Mouse (Mus musculus) neural tube, embryonic 15.5 days (tissue): ENCODE results near the gene Sema5b. TPM values are rescaled to one million over a fixed set of nuclear protein-coding genes. Genes with fewer than 3 reads are reported as not detected.
A peak's percentile ranks its signal among the peaks of the same experiment; 100 is the strongest.

ENCODE experiments used
- ATAC-seq: fragments of 200-750 bp; cut with Nextera tagmentation; 2 replicates; pipeline ENCODE4 v1.8.0; 2017; ENCODE audit warnings: mild to moderate bottlenecking, moderate TSS enrichment, moderate library complexity; ENCODE audit not compliant: low FRiP score
- H3K27ac ChIP-seq: fragments of 300-500 bp; sonication (generic); replicated peaks from 2 replicates; pipeline ENCODE4 v1.5.1; 2015; ENCODE audit warnings: mild to moderate bottlenecking, inconsistent platforms
- H3K27me3 ChIP-seq: fragments of 300-500 bp; sonication (generic); replicated peaks from 2 replicates; pipeline ENCODE4 v1.6.1; 2015; ENCODE audit warnings: inconsistent platforms
- H3K36me3 ChIP-seq: fragments of 300-500 bp; sonication (generic); 2 replicates; pipeline ENCODE4 v1.6.1; 2015; ENCODE audit warnings: inconsistent platforms
- H3K4me1 ChIP-seq: fragments of 300-500 bp; sonication (generic); 2 replicates; pipeline ENCODE4 v1.6.1; 2015; ENCODE audit warnings: inconsistent platforms
- H3K4me2 ChIP-seq: fragments of 300-500 bp; sonication (generic); 2 replicates; pipeline ENCODE4 v1.6.1; 2015; ENCODE audit warnings: inconsistent platforms, mild to moderate bottlenecking, moderate library complexity
- H3K4me3 ChIP-seq: fragments of 300-500 bp; sonication (generic); replicated peaks from 2 replicates; pipeline ENCODE4 v1.5.1; 2015; ENCODE audit warnings: mild to moderate bottlenecking, inconsistent platforms
- H3K9ac ChIP-seq: fragments of 300-500 bp; sonication (generic); replicated peaks from 2 replicates; pipeline ENCODE4 v1.6.1; 2015; ENCODE audit warnings: mild to moderate bottlenecking, inconsistent platforms
- H3K9me3 ChIP-seq: fragments of 300-500 bp; sonication (generic); replicated peaks from 2 replicates; pipeline ENCODE4 v1.6.1; 2016; ENCODE audit warnings: inconsistent platforms
- WGBS: fragments of 180-500 bp; shearing (Covaris S2); methylation state at CpG from one replicate; pipeline ENCODE4 v1.1.7; 2015; ENCODE audit warnings: mixed read lengths; 5-methylcytosine and 5-hydroxymethylcytosine counted together
- polyA plus RNA-seq: library from polyadenylated mRNA; unstranded; fragments of >200 nt; fragmentation: Nextera tagmentation; extraction: Ambion mirVana; gene quantifications from 2 replicates; pipeline ENCODE4 v1.2.1, GENCODE M21; 2015

The Sema5b gene
- polyA plus RNA-seq, 1 experiment from 2014 or later, result 17.2 TPM

DNA sequence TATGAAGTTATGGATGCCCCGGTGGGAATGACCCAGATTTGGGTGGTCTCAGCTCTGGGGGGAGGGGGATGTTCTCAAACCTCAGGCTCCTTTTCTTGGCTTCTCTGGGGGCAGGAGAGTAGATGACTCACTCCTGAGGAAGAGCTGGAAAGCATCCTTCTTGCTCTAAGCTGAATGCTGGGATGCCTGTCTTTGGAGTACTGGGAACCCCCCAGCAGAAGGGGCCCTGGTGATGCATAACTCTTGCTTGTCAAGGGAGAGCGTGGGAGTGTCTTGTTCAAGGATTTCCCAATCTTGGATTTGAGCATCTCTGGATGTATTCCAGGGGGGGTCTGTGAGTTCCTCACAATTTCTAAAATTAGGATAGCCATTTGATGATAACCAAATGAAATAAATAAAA, 82.1 kb downstream of the Sema5b start:
- no peak overlapping the region for H3K4me2 ChIP-seq
- no peaks in the 10 kb centered on the region for H3K9me3 ChIP-seq
- ATAC-seq, result no peak
- WGBS, result 95% methylated on average over 2 of the region's 2 CpGs
- no peaks in the 10 kb centered on the region for H3K27me3 ChIP-seq
- no peak overlapping the region for H3K9ac ChIP-seq
- H3K27ac ChIP-seq, result no peak overlapping the region
- H3K4me1 ChIP-seq, result peaks cover 24% of the 10 kb centered on the region
- no peaks in the 10 kb centered on the region for H3K36me3 ChIP-seq
- no peak overlapping the region for H3K4me3 ChIP-seq

DNA sequence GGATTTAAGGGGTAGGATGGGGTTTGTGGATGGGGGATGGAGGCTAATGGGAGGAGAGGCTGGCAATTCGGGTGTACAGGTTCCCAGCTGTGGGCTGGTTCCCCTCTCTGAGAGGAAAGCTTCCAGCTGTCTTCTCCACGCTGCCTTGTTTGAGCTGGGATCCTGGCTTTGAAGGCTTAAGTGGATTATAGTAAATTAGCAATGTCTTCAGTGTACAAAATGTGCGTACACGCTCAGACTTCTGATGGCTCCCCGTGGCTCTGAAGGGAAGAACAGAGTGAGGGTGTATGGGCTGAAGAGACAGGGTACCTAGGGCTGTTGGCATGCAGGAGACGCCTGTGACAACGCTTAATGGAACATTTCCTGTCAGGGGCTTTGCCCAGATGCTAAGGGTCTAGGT, 83.0 kb downstream of the Sema5b start:
- Histone ChIP-seq H3K27me3 (no peaks in the 10 kb centered on the region), H3K4me3 (no peak overlapping the region), H3K9ac (no peak overlapping the region), H3K9me3 (no peaks in the 10 kb centered on the region), H3K4me2 (no peak overlapping the region), H3K36me3 (no peaks in the 10 kb centered on the region), H3K27ac (no peak overlapping the region), H3K4me1 (peaks cover 24% of the 10 kb centered on the region)
- no peak for ATAC-seq
- WGBS, result 60% methylated on average over 7 of the region's 7 CpGs

DNA sequence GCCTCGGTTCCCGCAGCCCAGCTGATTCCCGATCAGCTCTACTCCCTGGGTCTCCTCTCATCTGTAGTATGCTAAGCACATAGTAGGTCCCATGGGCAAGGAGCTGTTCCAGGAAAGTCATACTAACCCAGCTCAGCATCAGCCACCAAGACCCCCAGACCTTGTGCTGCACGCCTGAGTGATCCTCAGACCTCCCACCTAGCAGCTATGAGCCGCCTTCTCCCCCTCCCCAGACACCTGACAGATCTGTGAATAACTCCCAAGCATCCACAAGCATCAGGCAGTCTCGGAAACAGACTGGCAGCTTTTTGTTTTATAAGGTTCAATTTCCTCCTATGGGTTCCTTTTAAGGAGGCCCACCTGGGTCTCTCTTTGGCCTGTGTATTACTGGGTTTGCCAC, 83.9 kb downstream of the Sema5b start:
- Histone ChIP-seq H3K4me1 (peaks cover 24% of the 10 kb centered on the region), H3K36me3 (no peaks in the 10 kb centered on the region), H3K9me3 (no peaks in the 10 kb centered on the region), H3K4me2 (peak overlapping the region; percentile 16; the same call in 1 of the 2 replicates), H3K4me3 (no peak overlapping the region), H3K9ac (no peak overlapping the region), H3K27ac (peak overlapping the region; percentile 74), H3K27me3 (no peaks in the 10 kb centered on the region)
- peak; percentile 33 for ATAC-seq
- 45% methylated on average over 6 of the region's 6 CpGs for WGBS

DNA sequence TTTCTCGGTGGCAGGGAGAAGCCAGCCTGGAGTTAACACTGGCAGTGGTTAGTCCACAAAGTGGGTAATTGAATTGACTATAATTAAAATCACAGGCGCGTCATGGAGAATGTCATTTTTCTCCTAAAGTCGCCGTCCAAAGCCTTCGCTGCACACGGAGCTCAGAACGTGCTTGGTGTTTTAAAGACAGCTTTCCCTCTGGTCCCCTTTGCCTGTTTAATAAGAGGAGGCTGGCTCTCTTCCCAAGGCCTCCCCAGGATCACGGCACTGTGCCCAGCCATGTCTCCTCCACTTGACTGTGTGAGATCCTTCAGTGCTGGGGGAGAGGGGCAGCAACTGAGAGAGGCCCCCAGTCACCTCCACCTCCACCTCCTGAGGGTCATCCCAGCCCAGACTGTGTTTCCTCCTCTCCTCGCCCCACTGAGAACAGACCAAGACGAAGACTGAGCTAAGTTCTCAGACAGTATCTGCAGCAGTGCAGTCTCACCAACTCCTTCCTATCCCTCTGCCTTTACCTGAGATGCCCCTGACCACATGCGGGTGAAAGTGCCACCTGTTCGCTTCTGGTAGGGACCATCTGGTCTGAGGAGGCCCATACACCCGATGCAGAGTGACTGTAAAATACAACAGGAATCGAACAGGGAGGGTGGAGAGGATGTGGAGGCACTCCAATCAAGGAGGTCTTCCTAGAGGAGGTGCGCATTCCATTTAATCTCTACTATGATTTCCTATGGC, 84.5 kb downstream of the Sema5b start:
- WGBS, result 51% methylated on average over 16 of the region's 16 CpGs
- Histone ChIP-seq H3K27me3 (no peaks in the 10 kb centered on the region), H3K4me3 (no peak overlapping the region), H3K9ac (no peak overlapping the region), H3K4me1 (peaks cover 24% of the 10 kb centered on the region), H3K4me2 (peak overlapping the region; percentile 16; the same call in 1 of the 2 replicates), H3K27ac (peak overlapping the region; percentile 74), H3K9me3 (no peaks in the 10 kb centered on the region), H3K36me3 (no peaks in the 10 kb centered on the region)
- peak; percentile 66; the same call in 1 of the 2 replicates for ATAC-seq

DNA sequence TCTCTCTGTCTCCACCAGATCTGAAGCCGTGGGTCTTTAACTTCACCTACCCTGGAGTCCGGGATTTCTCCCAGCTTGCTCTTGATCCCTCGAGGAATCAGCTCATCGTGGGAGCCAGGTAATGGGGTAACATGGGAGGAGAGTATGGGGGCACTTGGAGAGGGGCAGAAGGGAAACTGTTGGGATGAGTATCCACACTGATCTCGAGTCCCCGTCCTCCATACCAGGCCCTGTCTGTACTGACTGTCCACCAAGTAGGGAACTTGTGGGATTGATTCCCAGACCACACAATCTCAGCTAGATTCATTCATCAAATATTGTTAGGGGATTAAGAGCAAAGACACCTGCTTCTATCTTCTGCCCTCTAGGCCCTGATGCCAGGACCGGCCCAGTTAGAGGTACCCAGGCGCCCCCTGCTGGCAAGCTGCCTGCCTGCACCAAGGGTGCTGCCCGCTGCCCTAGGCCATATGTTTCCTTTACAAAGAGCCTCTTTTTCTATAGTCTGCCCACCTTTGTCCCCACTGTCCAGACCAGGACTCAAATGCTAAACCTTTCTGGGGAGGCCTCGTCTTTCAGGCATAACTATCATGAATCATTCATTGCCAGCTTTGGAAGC, 87.2 kb downstream of the Sema5b start:
- H3K36me3 ChIP-seq, result no peaks in the 10 kb centered on the region
- no peak overlapping the region for H3K4me2 ChIP-seq
- no peaks in the 10 kb centered on the region for H3K9me3 ChIP-seq
- no peaks in the 10 kb centered on the region for H3K27me3 ChIP-seq
- peaks cover 35% of the 10 kb centered on the region for H3K4me1 ChIP-seq
- H3K4me3 ChIP-seq, result no peak overlapping the region
- H3K27ac ChIP-seq, result no peak overlapping the region
- H3K9ac ChIP-seq, result no peak overlapping the region
- WGBS, result 45% methylated on average over 10 of the region's 10 CpGs
- ATAC-seq, result peak; percentile 43; the same call in 1 of the 2 replicates

DNA sequence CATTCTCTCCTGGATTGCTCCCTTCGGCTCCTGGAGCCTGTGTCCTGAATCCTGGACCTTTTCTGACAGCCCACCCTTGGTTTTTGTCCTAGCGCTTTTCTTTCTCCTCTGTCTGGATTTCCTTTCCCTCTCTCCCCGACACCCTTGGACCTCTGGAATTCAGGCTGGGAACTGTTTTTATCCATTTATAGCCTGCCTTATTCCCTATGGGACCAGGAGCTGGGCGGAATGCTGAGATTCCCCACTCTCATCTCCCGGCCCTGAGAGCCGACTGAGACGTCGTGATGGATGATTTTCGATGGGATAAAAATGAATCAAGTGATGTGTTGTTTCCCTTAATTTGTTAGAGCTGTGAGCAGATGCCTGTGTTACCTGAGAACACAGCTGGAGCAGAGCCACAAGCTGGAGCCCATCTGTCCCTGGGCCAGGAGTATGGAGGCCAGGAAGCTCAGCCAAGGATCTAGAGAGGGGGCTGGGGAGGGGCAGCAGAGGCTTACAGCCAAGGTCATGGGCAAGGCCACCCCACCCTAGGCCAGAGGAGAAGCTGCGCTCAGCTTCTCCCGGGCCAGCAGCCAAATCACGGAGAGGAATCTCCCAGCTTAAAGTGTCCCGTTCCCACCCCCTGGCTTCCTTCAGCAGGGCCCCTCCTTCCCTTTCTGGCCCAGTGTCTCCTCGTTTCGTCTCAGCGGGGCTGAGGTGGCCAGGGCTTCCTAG, 89.7 kb downstream of the Sema5b start:
- no peak overlapping the region for H3K27ac ChIP-seq
- WGBS, result 56% methylated on average over 16 of the region's 16 CpGs
- ATAC-seq, result 0 out of 2 replicates have a peak, but pooled peaks have one; percentile 49

DNA sequence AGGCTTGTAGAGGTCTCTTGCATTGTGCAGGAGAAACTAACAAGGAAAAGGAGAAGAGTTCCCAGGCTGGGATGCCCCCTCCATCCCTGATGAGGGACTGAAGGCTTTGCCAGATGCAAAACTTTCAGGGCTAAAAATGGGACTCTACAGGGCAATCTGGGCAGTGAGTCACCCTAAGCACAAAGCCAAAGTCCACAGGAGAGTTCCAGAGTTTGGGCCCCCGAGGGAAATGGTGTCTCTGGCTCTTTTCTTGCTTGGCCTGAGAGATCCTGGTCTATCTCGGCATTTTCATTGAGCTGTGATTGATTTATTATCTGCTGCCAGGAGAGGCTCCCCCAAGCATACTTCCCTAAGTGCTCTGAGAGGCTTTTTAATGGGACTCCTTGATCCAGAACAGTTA, 92.1 kb downstream of the Sema5b start:
- ATAC-seq, result no peak
- H3K9me3 ChIP-seq, result no peaks in the 10 kb centered on the region
- H3K27me3 ChIP-seq, result no peaks in the 10 kb centered on the region
- no peak overlapping the region for H3K4me2 ChIP-seq
- no peak overlapping the region for H3K27ac ChIP-seq
- H3K9ac ChIP-seq, result no peak overlapping the region
- no peaks in the 10 kb centered on the region for H3K36me3 ChIP-seq
- 32% methylated on average over 2 of the region's 2 CpGs for WGBS
- peaks cover 11% of the 10 kb centered on the region for H3K4me1 ChIP-seq
- H3K4me3 ChIP-seq, result no peak overlapping the region

More for the DNA sequence above, 89.7 kb downstream of the Sema5b start:
- Histone ChIP-seq H3K4me1 (peaks cover 13% of the 10 kb centered on the region), H3K36me3 (no peaks in the 10 kb centered on the region), H3K4me2 (no peak overlapping the region), H3K27me3 (no peaks in the 10 kb centered on the region), H3K9me3 (no peaks in the 10 kb centered on the region), H3K4me3 (no peak overlapping the region), H3K9ac (no peak overlapping the region)

DNA sequence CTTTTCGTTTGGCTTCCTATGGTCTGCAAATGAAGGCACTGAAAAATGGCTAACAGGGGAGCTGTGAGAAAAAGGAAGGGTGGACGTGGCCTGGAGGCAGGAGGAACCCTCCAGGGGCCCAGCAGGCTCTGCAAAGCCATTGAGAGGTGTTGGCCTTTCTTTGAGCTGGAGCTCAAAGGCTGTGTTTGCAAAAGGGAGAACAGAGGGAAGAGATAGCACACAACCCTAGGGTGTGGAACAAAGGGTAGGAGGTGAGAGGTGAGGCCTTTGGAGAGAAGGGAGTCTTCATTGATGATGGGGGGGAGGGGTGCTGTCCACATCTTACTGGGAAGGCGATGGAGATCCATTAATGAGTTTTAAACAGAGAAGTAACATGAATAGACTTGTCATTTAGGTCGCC, 94.0 kb downstream of the Sema5b start:
- H3K4me2 ChIP-seq, result no peak overlapping the region
- no peak for ATAC-seq
- whole genome bisulfite sequencing, result 74% methylated on average over 4 of the region's 4 CpGs

DNA sequence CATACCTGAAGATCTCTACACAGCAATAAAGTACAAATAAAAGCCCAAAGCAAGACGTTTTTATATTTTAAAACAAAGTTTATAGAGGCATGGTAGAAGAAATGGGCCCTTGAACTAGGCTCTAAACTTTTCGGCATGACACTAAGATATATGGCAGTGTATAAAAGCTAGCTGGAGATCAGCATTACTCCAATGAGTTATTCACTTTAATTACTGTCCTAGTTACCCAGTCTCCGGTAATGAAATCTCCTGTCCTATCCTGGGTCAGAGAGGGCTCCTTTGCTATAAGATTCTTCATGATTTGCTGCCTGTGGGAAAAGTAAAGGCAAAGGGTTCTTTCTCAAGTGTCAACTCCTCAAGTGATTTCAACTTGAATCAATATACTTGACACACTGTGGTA, 98.6 kb downstream of the Sema5b start:
- ATAC-seq, result no peak
- no peak overlapping the region for H3K27ac ChIP-seq
- no peak overlapping the region for H3K4me3 ChIP-seq
- H3K27me3 ChIP-seq, result no peaks in the 10 kb centered on the region
- H3K36me3 ChIP-seq, result no peaks in the 10 kb centered on the region
- 75% methylated on average over 3 of the region's 3 CpGs for WGBS
- H3K4me1 ChIP-seq, result no peaks in the 10 kb centered on the region
- H3K9me3 ChIP-seq, result no peaks in the 10 kb centered on the region
- H3K4me2 ChIP-seq, result no peak overlapping the region
- no peak overlapping the region for H3K9ac ChIP-seq

More for the DNA sequence above, 94.0 kb downstream of the Sema5b start:
- H3K27ac ChIP-seq, result no peak overlapping the region
- no peak overlapping the region for H3K4me3 ChIP-seq
- no peaks in the 10 kb centered on the region for H3K36me3 ChIP-seq
- H3K27me3 ChIP-seq, result no peaks in the 10 kb centered on the region
- H3K9ac ChIP-seq, result no peak overlapping the region
- H3K4me1 ChIP-seq, result peaks cover 11% of the 10 kb centered on the region
- no peaks in the 10 kb centered on the region for H3K9me3 ChIP-seq

DNA sequence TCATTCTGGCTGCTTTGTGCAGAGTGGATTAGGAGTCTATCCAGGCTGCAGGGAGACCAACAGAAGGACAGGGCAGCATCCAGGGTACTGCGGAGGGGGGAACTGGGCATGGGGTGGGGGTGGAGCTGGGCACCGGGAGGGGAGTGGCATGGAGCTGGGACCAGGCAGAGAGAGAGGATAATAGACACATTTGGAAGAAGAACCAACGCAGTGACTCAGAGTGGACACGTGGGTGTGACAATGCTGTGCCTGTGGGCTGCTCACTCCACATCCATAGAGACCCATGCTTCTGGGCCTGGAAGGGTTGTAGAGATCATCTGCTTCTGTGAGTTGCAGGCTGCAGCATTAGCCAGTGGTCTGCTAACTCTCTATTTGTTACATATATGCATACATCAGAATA, 107.9 kb downstream of the Sema5b start:
- WGBS, result 75% methylated on average over 4 of the region's 4 CpGs
- Histone ChIP-seq H3K4me3 (no peak overlapping the region), H3K27me3 (no peaks in the 10 kb centered on the region), H3K36me3 (no peaks in the 10 kb centered on the region), H3K4me2 (no peak overlapping the region), H3K4me1 (no peaks in the 10 kb centered on the region), H3K9me3 (no peaks in the 10 kb centered on the region), H3K27ac (no peak overlapping the region), H3K9ac (no peak overlapping the region)
- no peak for ATAC-seq

DNA sequence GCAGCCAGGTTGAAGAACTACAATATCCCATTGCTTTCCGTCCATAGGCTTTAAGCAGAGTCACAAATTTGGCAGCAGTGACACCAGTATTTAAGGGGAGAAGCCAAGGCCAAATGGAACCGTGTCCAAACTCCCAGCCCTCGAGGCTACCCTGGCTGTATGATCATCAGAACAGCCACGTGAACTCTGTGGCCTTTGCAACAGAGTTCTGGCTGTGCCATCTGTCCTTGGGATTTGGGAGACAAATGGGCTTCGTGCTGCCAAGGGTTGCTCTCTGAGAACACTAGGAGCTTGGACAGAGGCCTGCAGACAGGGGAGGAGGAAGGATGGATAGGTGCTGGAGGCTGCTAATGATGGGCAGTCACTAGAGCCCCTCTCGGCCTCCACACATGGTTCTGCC, 111.3 kb downstream of the Sema5b start:
- WGBS, result 52% methylated on average over 6 of the region's 6 CpGs
- H3K27ac ChIP-seq, result no peak overlapping the region
- no peak overlapping the region for H3K4me3 ChIP-seq
- no peaks in the 10 kb centered on the region for H3K4me1 ChIP-seq
- no peak for ATAC-seq
- no peak overlapping the region for H3K9ac ChIP-seq
- no peak overlapping the region for H3K4me2 ChIP-seq
- H3K27me3 ChIP-seq, result no peaks in the 10 kb centered on the region
- no peaks in the 10 kb centered on the region for H3K9me3 ChIP-seq
- no peaks in the 10 kb centered on the region for H3K36me3 ChIP-seq

DNA sequence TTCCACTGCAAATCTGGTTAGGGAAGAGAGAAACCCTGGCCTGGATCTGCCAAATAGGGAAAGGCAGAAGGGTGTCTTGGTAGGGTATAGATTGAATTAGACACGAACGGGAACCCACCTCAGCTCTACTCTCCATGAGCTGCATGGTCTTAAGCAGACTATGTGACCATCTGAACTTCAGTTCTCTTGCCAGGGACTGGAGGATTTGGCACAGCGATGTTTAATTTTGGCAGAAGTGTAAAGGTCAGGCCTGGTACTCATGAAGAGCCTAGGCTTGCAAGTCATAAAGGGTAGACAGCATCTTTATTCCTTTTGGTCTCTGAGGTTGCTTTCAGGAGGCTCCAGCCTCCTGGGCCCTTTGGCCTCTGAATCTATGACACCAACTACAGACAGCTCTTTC, 111.8 kb downstream of the Sema5b start:
- Histone ChIP-seq H3K36me3 (no peaks in the 10 kb centered on the region), H3K9ac (no peak overlapping the region), H3K27ac (no peak overlapping the region), H3K4me1 (no peaks in the 10 kb centered on the region), H3K27me3 (no peaks in the 10 kb centered on the region), H3K9me3 (no peaks in the 10 kb centered on the region), H3K4me2 (no peak overlapping the region), H3K4me3 (no peak overlapping the region)
- WGBS, result 86% methylated on average over 3 of the region's 3 CpGs
- no peak for ATAC-seq
